Mouse (Mus musculus) midbrain, embryonic 16.5 days (tissue): ENCODE data around the gene Pgd. TPM values are rescaled to one million over a fixed set of nuclear protein-coding genes. Genes with fewer than 3 reads are reported as not detected.
"Not testable (repeated sequence)": the region's sequence is repeated elsewhere in the genome, so short reads cannot be mapped to it uniquely, and the experiment has no call there.

ENCODE experiments used
- ATAC-seq: fragments of 200-750 bp; cut with Nextera tagmentation; 2 replicates; pipeline ENCODE4 v1.8.0; 2017; ENCODE audit warnings: moderate TSS enrichment
- H3K27ac ChIP-seq: fragments of 300-500 bp; sonication (generic); 2 replicates; pipeline ENCODE4 v1.5.1; 2014; ENCODE audit warnings: mild to moderate bottlenecking, low read length, mixed read lengths
- H3K27me3 ChIP-seq: fragments of 300-500 bp; sonication (generic); 2 replicates; pipeline ENCODE4 v1.6.1; 2014; ENCODE audit warnings: low read depth, low read length, mixed read lengths; ENCODE audit not compliant: control insufficient read depth, insufficient read depth
- H3K36me3 ChIP-seq: fragments of 300-500 bp; sonication (generic); 2 replicates; pipeline ENCODE4 v1.6.1; 2014; ENCODE audit warnings: mild to moderate bottlenecking, low read length, moderate library complexity, mixed read lengths; ENCODE audit not compliant: control insufficient read depth, insufficient read depth
- H3K4me1 ChIP-seq: fragments of 300-500 bp; sonication (generic); 2 replicates; pipeline ENCODE4 v1.6.1; 2014; ENCODE audit warnings: mild to moderate bottlenecking, low read length, mixed read lengths; ENCODE audit not compliant: control insufficient read depth, insufficient read depth
- H3K4me2 ChIP-seq: fragments of 300-500 bp; sonication (generic); 2 replicates; pipeline ENCODE4 v1.6.1; 2014; ENCODE audit warnings: mild to moderate bottlenecking, low read length, mixed read lengths
- H3K4me3 ChIP-seq: fragments of 300-500 bp; sonication (generic); 2 replicates; pipeline ENCODE4 v1.5.1; 2014; ENCODE audit warnings: low read depth, mild to moderate bottlenecking, low read length, moderate library complexity, mixed read lengths
- H3K9ac ChIP-seq: fragments of 300-500 bp; sonication (generic); 2 replicates; pipeline ENCODE4 v1.6.1; 2014; ENCODE audit warnings: low read depth, low read length, mixed read lengths
- H3K9me3 ChIP-seq: fragments of 300-500 bp; sonication (generic); replicated peaks from 2 replicates; pipeline ENCODE4 v1.6.1; 2014; ENCODE audit warnings: mild to moderate bottlenecking, low read length, mixed read lengths; ENCODE audit not compliant: control insufficient read depth, poor library complexity, severe bottlenecking
- WGBS: fragments of 180-500 bp; shearing (Covaris S2); extraction: QIAGEN DNeasy Blood & Tissue Kit; methylation state at CpG from one replicate; pipeline ENCODE4 v1.1.7; 2014; 5-methylcytosine and 5-hydroxymethylcytosine counted together
- polyA plus RNA-seq: library from polyadenylated mRNA; unstranded; fragments of >200 nt; fragmentation: Nextera tagmentation; extraction: Ambion mirVana; gene quantifications from 2 replicates; pipeline ENCODE4 v1.2.1, GENCODE M21; 2015

Gene Pgd
- 110 and 114 TPM in 2 replicates for polyA plus RNA-seq

DNA sequence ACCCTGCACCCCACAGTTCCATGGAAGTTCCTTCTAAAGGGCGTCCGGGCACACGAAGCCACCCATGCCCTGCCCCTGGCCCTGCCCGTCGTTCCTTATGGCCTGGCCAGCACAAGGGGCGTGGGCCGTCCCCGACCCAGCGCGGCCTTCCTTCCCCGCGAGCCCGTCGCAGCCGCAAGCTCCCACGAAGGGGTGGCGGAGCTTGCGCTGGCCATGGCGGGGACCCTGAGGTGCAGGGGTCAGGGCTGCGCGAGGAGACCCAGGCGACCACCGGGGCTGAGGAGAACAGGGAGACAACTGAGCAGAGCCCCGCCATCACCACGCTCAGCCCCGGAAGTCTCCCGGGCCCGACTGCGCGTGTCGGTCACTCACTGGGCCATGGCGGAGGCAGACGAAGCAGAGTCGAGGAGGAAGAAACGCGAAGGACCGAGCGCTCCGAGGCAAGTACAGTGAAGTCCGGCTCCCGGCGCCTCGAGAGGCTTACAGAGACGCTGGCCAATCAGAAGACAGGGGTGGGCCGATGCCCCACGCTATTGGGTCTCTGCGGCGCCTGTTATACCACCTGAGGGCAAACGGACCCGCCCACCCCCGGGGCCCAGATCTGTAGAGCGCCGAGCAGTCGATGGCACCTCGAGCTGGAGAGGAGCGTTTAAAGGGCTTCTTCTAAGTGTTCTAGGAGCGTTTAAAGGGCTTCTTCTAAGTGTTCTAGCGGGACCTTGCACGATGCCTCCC, at the start of gene Pgd:
Gene Pgd, minus strand, starts transcription at position 557 of the 732 bp plus-strand sequence.
- under 1% methylated on average over 59 of the region's 59 CpGs for WGBS
- ATAC-seq = peak; percentile 99
- no peaks in the 10 kb centered on the region for H3K27me3 ChIP-seq
- peaks cover 9% of the 10 kb centered on the region for H3K4me1 ChIP-seq
- H3K9ac ChIP-seq = peak within 1 kb of the TSS; percentile 84
- no peaks in the 10 kb centered on the region for H3K9me3 ChIP-seq
- peak within 1 kb of the TSS; percentile 72 for H3K27ac ChIP-seq
- H3K36me3 ChIP-seq = peaks cover 5% of the 10 kb centered on the region
- H3K4me3 ChIP-seq = peak within 1 kb of the TSS; percentile 76
- H3K4me2 ChIP-seq = peak within 1 kb of the TSS; percentile 78

DNA sequence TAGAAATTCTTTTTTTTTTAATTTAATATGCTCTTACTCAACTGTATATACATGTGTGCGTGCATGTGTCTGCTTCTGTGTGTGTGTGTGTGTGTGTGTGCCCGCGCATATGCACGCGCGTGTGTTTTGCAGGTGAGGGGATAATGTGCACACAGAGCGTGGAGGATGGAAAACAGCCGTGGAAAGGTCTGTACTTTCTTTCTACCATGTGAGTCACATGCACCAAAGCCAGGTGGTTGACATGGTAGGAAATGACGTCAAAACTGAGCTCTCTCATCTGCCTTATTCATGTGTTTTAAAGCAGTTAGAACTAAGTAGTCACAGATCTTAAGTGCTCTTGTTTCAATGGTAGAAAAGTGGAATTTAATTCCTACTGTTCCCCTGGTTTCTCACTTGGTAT, 49.4 kb upstream of the Pgd start:
- Histone ChIP-seq H3K4me1 (peaks cover 10% of the 10 kb centered on the region), H3K9me3 (no peaks in the 10 kb centered on the region), H3K36me3 (peaks cover 51% of the 10 kb centered on the region), H3K9ac (no peak overlapping the region), H3K4me3 (no peak overlapping the region), H3K27ac (no peak overlapping the region), H3K4me2 (no peak overlapping the region), H3K27me3 (no peaks in the 10 kb centered on the region)
- ATAC-seq = no peak
- WGBS = 91% methylated on average over 9 of the region's 9 CpGs

DNA sequence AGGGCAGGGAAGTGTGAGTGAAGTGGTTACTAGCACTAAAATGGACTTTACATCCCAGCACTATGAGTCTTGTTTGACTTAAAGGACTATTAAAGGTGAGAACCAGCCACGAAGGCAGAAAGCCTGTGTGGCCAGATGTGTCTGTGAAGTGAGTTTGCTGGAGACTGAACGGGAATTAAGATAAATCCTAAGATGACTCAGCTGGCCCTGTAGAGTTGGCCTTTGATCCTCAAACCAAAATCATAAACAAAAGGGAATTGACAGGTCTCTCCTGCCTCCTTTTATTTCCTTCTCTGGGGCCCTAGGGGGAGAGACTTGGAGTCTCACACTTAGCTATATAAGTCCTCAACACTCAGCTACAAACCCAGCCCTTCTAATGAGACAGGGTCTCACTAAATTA, 48.8 kb upstream of the Pgd start:
- H3K4me1 ChIP-seq = peaks cover 7% of the 10 kb centered on the region
- no peaks in the 10 kb centered on the region for H3K27me3 ChIP-seq
- H3K27ac ChIP-seq = no peak overlapping the region
- no peak overlapping the region for H3K4me2 ChIP-seq
- no peak for ATAC-seq
- 43% methylated on average over 2 of the region's 2 CpGs for WGBS
- H3K4me3 ChIP-seq = no peak overlapping the region
- no peaks in the 10 kb centered on the region for H3K9me3 ChIP-seq
- no peak overlapping the region for H3K9ac ChIP-seq
- peaks cover 50% of the 10 kb centered on the region for H3K36me3 ChIP-seq

DNA sequence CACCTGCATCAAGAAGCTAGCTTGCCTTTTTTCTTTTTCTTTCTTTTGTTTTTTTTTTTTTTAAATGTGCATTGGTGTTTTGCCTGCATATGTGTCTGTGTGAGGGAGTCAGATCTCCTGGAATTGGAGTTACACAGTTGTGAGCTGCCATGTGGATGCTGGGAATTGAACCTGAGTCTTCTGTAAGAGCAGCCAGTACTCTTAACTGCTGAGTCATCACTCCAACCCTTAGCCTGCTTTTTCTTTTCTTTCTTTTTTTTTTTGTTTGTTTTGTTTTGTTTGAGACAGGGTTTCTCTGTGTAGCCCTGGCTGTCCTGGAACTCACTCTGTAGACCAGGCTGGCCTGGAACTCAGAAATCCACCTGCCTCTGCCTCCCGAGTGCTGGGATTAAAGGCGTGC, 47.9 kb upstream of the Pgd start:
- H3K36me3 ChIP-seq = peaks cover 54% of the 10 kb centered on the region
- H3K9ac ChIP-seq, H3K27ac ChIP-seq, H3K9me3 ChIP-seq, ATAC-seq, H3K4me3 ChIP-seq, H3K4me1 ChIP-seq, H3K27me3 ChIP-seq, H3K4me2 ChIP-seq: not testable (repeated sequence)
- WGBS = 100% methylated on average over 2 of the region's 2 CpGs

DNA sequence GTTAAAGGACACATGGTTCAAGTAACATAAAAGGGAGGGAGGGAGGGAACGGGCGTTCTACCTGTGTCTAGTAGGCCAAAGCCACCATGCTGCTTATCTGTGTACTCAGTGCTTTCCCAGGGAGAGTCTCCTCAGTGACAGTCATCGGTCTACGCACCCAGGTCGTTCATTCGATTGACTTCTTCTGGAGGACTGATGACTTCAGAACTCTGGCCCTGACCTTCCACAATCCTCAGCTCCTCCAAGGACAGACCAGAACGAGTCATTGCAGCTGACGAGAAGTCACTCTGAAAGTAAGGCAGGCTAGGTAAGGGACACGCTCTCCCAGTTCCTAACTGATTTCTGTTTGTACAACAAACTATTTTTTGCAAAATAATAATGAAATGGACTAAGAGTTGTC, 46.9 kb upstream of the Pgd start:
- no peaks in the 10 kb centered on the region for H3K9me3 ChIP-seq
- H3K4me2 ChIP-seq = no peak overlapping the region
- 96% methylated on average over 9 of the region's 9 CpGs for WGBS
- no peak overlapping the region for H3K9ac ChIP-seq
- no peak overlapping the region for H3K27ac ChIP-seq
- no peaks in the 10 kb centered on the region for H3K27me3 ChIP-seq
- H3K4me3 ChIP-seq = no peak overlapping the region
- peaks cover 57% of the 10 kb centered on the region for H3K36me3 ChIP-seq
- no peaks in the 10 kb centered on the region for H3K4me1 ChIP-seq
- ATAC-seq = no peak

DNA sequence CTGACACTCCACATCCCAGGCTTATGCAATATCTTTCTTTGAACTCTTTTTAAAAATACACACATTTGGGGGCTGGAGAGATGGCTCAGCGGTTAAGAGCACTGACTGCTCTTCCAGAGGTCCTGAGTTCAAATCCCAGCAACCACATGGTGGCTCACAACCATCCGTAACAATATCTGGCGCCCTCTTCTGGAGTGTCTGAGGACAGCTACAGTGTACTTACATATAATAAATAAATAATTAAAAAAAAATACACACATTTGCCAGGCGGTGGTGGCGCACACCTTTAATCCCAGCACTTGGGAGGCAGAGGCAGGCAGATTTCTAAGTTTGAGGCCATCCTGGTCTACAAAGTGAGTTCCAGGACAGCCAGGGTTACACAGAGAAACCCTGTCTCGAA, 44.9 kb upstream of the Pgd start:
- not testable (repeated sequence) for H3K4me1 ChIP-seq, H3K9me3 ChIP-seq, H3K9ac ChIP-seq, H3K27me3 ChIP-seq, ATAC-seq, H3K4me2 ChIP-seq, H3K27ac ChIP-seq, H3K4me3 ChIP-seq
- peaks cover 66% of the 10 kb centered on the region for H3K36me3 ChIP-seq
- 87% methylated on average over 6 of the region's 6 CpGs for WGBS

DNA sequence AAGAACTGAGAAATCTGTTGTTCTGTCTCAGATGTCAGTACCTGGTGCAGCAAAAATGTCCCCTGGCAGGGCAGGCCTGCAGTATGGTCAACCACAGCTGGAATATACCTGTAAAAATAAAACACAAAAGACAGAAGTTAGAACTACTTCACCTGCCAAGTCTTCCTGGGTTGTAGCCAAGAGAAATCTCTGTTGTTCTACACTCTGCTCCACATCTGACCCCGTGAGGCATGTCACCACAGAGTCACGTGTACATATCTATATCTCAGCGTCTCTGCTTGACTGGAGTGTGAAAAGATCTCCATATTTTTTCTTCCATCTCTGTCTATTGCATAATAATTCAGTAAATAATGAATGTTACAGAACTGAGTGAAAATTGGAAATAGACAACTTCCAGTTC, 35.9 kb upstream of the Pgd start:
- Histone ChIP-seq H3K27ac (no peak overlapping the region), H3K4me2 (no peak overlapping the region), H3K4me1 (no peaks in the 10 kb centered on the region), H3K27me3 (no peaks in the 10 kb centered on the region), H3K9ac (no peak overlapping the region), H3K36me3 (peaks cover 53% of the 10 kb centered on the region), H3K9me3 (no peaks in the 10 kb centered on the region), H3K4me3 (no peak overlapping the region)
- WGBS = 95% methylated on average over 3 of the region's 3 CpGs
- ATAC-seq = no peak

DNA sequence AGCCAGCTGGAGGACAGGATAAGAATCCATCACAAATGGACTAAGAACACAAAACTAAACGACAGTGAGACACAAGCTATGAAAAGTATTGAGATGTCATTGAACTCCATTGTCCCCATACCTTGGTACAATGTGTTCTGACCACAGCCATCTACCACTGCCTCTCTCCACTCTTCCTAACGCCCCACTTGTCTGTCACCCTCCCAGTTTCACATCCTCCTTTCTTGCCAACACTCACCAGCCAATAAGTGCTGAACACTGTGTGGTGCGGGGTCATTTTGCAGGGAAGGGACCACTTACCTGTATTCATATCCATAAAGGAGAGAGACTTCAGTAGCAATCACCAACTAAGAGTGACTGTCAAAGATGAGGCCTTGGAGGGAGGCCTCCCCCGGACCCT, 34.5 kb upstream of the Pgd start:
- 97% methylated on average over 4 of the region's 4 CpGs for whole genome bisulfite sequencing
- Histone ChIP-seq H3K9ac (no peak overlapping the region), H3K27ac (no peak overlapping the region), H3K27me3 (no peaks in the 10 kb centered on the region), H3K4me3 (no peak overlapping the region), H3K4me1 (no peaks in the 10 kb centered on the region), H3K36me3 (peaks cover 49% of the 10 kb centered on the region), H3K9me3 (no peaks in the 10 kb centered on the region), H3K4me2 (no peak overlapping the region)
- no peak for ATAC-seq

DNA sequence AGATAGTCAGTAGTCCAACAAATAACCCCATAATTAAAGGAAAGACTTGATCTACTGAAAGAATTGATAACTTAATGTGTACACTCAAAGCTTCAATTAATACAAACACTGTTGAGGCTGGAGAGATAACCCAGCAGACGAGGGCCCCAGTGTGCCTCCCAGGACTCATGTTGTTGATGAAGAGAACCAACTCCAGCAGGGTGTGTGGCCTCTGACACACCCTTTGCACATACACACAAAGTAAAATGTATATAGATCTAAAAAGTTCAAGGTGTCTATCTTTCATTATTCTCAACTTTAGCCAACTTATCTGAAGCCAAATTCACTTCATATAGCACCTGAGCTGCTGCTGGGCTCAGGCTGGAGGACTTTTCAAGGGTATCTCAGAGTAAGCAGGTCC, 30.6 kb upstream of the Pgd start:
- Histone ChIP-seq H3K27me3 (no peaks in the 10 kb centered on the region), H3K4me3 (no peak overlapping the region), H3K27ac (no peak overlapping the region), H3K4me2 (no peak overlapping the region), H3K36me3 (peaks cover 46% of the 10 kb centered on the region), H3K9ac (no peak overlapping the region), H3K4me1 (no peaks in the 10 kb centered on the region), H3K9me3 (no peaks in the 10 kb centered on the region)
- WGBS = 96% methylated on average over 1 of the region's 1 CpGs
- ATAC-seq = no peak
